Mouse (Mus musculus) cerebellum, adult 9-11 months (tissue): ENCODE measurements at regions not wholly inside any gene's neighbourhood (a gene's known extent, or its start where the extent isn't known, plus 50 kb on each side); places are given as distances from the start of the nearest gene placed in this dataset.
"Not testable (repeated sequence)": the region's sequence is repeated elsewhere in the genome, so short reads cannot be mapped to it uniquely, and the experiment has no call there.

Experiments used
- DNase-seq: peaks from one replicate; pipeline ENCODE4 v3.0.0; 2022

DNA sequence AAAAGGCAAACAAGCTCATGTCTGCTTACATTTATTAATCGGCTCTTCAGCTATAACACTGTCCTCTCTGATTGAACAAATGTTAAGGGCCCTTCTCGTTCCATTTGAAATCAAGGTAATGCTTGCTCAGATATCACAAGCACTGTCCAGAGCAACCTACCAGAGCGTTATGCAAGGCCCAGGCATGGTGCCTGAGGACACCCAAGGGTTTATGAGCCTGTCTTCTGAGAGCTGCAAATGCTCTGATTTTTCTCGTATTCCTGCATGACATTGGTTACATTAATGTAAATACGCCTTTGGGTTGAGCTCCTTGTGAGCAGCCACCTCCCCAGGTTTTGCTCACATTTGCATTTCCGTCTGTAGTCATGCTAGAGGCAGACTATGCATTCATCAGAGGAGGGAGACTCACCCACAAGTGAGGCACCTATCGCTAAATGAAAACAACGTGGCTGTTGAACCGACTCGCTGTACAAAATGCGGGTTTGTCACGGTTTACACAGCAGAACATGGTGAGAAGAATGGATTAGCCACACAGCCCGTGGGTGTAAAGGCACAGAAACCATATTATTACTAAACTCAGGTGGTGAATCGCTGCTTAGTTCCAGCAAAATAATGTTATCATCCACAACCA is 152.7 kb upstream of the Ipo5 start:
- no peak for DNase-seq

DNA sequence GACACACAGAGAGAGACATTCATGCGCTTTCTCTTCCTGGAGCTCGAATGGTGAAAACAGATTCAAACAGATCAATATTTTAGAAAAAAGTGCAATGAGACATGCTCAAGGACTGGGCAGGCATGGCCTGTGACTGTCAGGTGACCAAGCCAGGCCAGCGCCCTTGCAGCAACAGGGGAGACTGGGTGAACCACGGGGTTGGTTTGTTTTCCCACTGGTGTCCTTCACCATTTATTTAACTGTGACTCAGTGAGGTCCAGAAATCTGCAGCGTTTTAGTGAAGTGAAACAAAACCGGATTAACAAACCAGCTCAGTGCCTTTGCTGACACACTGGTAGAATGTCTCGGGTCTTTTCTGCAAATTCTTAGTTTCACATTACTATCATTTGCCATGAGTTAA is 148.9 kb upstream of the Ipo5 start:
- no peak for DNase-seq

DNA sequence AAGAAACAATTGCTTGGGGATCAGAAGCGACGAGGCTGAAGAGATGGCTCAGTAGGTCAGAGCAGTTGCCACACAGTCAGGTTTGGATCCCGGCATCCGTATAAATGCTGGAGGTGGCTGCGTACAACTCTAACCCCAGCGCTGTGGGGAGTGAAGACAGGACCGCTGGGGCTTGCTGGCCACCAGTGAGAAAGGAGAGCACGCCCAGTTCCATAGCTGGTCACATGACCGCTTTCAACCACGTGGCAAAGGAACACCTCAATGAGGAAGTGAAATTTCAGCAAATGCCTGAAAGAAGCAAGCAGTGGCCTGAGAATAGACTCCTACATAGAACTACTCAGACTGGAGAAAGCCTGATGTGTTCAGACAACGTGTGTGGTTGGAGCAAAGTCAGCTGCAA is 148.3 kb upstream of the Ipo5 start:
- DNase-seq: no peak

DNA sequence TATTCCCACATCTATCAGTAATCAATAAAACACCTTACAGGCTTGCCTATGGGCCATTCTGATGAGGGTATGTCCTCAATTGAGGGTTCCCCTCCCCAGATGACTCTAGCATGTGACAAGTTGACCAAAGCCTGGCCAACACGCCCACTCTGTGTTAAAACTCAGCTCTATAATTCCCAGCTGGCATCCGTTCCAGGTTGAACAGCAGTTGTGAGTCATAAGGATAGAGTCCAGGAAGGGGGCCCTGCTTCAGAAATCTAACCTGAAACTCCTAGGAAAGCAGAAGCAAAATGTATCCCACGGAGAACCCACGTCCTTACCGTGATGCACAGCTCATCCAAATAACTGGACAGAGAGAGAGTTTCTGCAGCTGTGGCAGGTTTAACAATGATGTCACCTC is 147.2 kb upstream of the Ipo5 start:
- no peak for DNase-seq

DNA sequence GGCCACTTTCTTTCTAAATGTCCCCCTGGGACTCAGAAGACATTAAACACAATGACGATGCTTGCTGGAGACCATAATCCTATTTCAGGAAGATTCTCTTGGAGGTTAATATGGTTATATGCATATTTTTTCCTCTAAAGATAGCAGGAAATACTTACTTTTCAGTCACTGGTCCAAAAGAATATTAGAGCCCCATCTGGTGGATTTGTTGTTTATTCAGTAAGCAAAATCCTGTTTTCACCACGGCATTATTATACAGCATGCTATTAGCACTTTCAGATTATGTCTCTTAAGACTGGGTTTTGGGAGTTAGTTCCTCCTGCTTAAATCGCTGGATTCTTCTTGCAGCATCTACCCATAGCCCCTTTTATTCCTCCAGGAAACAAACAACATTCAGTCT is 146.6 kb upstream of the Ipo5 start:
- DNase-seq: no peak

DNA sequence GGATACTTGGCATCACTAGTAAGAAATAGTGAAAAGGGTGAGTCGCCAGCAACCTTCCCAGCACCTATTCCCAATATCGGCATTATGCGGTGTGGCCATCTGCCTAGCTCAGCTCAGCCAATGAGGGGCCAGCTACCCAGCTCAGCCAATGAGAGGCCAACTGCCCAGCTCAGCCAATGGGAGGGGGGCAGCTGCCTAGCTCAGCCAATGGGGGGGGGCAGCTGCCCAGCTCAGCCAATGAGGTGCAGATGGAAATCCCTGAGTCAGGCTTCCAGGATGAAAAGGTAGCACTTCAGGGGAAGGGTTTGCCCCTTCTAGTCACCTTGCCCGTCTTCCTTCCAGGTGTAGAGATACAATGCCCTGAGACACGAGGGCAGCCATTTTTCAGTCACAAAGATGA is 144.6 kb upstream of the Ipo5 start:
- DNase-seq: no peak

DNA sequence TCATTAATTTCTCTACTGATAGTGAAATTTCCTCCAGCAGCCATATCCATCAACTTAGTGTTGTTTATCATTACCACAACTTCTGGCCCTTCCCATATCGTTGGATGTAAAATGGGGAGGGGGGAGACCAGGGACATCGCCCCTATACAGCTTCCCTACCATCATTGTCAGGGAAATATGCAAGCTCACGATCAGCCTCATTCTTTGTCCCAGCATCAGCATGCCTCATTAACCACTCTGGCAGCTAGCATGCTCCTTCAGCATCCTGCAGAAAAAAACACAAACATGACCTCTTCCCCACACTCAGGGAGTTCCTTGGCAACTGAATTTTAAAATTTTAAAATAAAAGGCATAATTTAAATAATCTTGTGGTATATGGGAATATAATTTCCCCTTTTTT is 140.4 kb upstream of the Ipo5 start:
- no peak for DNase-seq

DNA sequence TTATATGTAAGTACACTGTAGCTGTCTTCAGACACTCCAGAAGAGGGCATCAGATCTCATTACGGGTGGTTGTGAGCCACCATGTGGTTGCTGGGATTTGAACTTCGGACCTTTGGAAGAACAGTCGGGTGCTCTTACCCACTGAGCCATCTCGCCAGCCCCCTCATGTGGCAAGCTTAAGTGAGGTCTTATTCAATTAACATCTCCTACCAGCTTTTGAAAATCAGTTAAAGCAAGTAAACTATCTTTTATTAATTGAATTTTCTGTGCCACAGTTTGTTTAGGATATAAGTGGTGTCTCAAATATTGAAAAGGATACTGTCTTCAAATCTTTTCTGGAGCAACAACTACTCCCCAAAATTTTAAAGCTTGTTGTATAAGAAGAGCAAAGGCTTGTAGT is 138.0 kb upstream of the Ipo5 start:
- DNase-seq: not testable (repeated sequence)

DNA sequence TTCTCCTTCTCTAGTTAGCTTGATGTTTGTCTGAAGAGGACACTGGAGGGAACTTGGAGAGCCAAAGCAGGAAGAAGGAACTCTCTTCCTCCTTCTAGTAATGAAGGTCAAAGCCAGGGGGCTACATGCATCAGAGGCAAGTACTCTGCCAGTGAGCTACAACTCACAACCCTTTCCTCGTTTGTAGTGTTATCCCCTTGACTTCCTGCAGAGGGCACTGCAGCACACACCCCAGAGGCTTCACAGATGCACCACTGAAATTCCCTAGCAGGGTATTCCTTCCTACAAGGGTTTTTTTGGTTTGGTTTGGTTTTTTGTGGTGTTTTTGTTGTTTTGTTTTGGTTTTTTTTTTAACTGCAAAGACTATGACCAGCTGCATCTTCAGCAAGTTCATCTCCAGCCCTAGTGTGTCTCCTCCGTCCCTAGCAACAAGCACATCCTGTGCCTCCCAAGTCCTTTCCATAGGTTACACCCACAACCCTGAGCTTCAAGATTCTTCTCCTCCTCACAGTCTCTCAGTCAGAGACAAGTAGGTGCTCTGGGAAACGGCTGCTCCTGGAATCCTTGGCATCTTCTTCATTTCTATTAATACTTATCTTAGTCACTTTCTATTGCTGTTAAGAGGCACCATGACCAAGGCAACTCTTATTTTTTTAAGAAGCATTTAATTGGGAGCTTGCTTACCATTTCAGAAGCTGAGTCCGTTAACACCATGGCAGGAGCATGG is 119.0 kb upstream of the Ipo5 start:
- no peak for DNase-seq

DNA sequence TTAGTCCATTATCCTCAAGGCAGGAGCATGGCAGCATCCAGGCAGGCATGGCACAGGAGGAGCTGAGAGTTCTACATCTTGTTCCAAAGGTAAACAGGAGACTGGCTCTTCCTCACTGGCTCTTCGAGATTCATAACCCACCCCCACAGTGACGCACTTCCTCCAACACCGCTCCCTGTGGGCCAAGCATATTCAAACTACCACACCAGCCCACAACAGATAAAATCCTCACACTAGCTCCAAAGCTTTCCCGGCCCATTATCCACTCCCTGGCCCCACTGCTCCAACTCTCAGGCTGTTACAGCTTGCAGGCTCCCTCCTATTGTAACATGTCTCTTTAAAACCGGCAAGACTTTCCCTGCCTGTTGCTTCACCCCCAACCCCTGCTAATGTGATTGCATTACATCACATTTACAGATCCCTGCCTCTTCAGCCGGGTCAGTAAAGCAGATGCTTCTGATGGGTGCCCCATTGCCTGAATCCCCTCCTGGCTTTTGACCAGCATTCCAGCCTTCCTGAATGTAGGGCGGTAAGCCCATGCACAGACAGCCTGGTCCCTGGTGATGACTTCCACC is 113.0 kb upstream of the Ipo5 start:
- no peak for DNase-seq

DNA sequence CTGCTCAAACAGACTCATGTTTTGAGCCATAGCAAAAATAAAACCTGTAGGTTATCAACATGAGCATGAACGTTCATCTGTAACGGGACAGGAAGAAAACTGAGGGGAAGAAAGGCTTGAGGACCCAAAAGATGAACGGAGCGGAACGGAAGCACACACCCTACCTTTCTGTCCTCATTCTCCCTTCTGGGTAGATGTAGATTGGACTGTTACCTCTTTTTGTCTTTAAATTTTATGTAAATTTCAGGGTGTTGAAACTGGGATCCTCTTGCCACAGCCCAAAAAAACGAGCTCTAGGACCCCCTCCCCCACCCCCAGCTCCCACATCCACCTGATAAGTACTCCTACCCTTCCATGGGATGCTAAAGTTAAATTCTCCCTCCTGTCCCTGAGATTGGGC is 107.8 kb upstream of the Ipo5 start:
- DNase-seq: no peak

DNA sequence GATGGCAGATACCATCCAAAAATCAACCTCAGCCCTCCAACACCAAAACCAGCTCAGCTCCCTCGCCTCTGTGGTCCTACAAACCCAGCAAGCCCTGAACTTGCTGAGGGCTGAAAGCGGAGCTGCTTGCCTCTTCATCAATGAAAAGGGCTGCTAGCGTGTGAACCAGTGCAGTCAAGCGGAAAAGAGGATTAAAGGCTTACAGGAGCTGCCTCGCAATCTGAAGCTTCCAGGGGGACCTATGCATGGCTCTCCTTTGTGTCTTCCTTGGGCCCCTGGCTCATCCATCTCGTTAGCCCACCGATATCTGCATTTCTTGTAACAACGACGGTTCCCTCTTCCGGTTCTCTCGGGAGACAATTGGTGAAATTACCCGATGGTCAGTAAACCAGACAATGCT is 107.3 kb upstream of the Ipo5 start:
- DNase-seq: peak; percentile 7

DNA sequence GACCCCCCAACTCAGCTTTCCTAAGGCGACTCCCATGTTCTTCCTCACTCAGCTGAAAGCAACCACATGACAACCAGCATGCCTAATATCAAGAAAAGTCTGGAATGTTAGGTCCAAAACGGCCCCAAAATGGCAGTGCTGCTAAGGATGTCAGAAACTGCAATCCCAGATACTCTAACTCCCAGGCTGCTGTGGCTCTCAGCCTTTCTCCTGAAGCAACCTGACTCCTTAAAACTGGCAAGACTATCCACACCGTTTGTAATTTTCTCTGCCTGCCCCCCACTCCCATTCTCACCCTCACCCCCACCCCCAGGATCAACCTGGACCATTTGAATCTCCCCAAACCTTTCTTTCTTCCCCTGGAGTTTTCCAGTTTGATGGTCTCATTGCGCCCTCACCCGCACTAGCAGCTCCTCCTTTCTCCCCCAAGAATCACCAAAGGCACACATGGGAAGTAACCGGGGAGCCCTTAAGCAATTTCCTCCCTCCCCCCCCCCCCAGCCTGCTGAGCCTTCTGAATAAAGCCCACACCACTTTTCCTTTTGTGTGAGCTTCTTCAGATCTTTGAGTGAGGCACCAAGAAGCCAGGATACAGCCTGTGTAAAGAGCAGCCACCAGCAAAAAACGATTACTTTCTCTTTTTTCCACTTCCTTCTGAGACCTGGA is 106.7 kb upstream of the Ipo5 start:
- no peak for DNase-seq

DNA sequence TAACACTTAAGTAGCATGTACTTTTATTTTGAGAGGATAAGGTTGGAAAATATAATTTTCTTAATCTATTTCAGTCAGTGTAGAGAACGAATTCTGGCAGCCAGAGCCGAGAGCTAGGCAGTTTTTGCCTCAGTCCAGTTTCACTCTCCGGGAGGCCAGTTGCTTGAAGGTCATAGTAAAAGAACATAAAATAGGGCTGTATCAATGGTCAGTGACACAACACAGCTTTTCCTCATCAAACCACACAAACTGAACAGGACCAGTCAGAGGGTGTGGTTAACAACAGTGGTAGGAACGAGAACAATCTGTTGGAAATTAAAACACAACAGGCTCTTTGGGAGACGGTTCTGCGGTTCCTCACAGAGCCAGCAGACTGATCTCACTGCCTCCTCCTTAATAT is 105.9 kb upstream of the Ipo5 start:
- DNase-seq: no peak

DNA sequence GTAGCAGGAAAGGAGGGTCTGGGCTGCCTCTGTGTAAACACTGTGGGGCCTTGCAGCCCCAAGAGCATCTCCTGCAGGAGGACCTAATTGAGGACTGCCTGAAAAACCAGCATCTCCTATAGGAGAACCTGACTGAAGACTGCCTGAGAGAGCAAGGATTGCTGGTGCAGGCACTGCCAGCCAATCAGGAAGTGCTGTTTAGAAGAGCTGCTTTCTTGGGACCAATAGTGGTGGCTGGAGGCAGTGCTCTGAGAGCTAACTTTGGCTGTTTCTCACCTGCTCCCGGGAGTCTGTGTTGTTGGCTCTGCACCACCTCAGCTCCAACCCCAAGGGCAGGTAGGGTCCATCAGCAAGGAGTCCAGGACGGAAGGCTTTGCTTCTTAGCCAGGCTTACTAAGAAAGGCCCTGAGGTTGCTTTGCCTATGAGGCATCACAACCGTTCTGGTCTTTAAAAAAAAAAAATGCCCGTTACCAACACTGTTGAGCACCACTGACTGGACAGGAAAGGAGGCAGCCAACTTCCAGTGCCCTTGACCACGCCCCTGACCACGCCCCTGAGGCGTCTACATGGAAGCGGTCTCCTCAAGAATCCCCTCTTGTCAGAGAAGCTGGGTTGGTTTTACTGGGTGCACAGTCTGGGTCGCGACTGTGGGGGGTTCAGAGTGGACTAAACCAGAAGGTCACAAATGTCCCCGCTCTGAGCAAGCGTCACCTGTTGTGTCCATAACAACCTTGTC is 105.0 kb upstream of the Ipo5 start:
- DNase-seq: not testable (repeated sequence)

DNA sequence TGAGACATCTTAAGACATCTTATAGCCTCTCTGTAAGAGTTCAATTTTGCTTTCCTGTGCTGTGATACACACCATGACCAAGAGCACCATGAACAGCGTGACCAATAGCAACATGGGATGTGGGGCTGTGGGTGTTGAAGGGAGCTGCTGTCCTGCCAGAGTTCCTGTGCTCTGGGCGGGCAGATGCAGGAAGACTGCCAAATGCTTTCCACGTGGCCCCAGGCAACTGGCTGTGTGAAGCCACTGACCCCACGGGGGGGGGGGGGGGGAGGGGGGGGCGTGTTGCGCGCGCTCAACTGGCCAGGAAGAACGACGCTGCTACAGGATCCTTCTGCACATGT is 104.5 kb upstream of the Ipo5 start:
- DNase-seq: no peak

DNA sequence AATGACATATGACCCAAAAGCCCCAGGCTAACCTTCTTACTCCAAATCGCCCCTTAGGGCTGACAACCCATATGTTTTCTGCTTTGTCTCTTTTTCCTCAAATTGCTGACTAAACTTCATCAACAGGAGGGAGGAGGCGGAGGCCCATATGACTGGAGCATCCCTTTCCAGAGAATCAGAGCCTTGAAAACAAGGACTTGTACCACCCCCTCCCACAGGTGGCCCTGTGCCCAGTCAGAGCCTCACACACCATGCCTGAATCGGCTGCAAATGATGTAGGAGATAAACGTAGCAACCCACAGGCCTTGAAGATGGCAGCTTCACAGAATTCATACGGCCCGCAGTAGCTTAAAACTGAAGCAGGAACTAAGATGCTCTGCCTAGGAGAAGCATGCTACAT is 101.7 kb upstream of the Ipo5 start:
- no peak for DNase-seq

DNA sequence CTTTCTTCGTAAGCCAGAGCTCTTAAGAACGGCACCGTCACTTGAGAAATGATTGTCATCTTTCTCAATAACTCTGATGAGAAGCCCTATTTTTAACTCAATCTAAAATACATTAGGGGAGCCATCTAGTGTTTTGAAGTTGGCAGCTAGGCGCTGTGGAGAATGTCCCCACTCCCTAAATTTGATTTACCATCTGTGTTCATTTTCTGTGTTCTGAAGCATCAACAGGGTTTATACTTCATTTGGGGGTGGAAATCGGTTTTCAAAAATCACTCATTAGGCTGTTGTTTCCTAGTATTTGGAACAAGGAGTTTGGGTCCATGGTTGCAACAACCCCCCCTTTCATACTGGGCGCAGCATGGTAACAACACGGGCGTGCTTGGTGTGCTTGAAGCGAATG is 97.1 kb upstream of the Ipo5 start:
- no peak for DNase-seq

DNA sequence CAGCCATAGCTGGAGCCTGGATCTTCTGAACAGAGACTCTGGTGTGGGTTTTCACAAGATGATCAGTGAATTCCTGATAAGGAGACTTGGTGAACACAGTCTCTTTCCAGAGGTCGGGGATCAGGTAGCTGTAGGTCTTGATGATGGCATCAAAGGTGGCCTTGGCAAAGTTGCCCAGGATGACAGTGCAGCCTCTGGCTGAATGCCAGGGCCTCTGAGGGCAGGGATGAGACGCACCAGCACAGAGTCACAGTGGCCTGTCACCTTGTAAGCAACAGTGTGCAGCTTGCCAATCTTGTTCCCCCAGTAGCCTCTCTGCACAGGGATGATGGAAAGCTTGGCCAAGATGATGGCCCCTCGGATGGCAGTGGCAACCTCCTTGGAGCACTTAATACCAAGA is 95.9 kb upstream of the Ipo5 start:
- DNase-seq: not testable (repeated sequence)

DNA sequence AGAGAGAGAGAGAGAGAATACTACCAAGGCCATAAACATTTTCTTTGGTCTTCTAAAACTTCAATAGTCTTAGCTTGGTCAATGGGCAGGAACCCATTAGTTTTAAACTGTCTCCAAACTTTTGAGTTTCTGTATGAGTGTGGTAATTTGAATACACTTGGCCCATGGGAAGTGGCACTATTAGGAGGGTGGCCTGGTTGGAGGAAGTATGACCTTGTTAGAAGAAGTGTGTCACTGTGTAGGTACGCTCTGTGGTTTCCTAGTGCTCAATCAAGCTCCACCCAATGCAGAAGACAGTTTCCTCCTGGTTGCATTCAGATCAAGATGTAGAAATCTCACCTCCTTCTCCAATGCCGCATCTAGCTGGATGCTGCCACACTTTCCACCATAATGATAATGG is 94.5 kb upstream of the Ipo5 start:
- DNase-seq: no peak

DNA sequence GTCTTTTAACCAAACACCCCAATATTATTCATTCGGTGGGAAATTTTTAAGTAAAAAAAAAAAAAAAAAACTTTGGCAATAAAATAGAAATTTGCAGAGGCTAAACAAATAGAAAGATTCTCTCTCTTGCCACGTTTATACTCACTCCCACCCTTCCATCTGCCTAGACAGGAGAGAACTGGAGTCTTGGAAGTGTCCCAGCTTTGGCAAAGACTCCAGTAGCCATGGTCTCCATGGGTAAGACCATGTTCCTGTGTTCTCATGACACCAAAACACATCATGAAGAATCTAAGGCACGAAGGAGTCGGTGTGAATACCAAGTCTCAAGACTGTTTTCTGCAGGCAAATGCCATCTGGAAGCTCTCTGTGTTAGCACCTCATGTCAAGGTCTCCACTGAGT is 84.8 kb upstream of the Ipo5 start:
- no peak for DNase-seq

DNA sequence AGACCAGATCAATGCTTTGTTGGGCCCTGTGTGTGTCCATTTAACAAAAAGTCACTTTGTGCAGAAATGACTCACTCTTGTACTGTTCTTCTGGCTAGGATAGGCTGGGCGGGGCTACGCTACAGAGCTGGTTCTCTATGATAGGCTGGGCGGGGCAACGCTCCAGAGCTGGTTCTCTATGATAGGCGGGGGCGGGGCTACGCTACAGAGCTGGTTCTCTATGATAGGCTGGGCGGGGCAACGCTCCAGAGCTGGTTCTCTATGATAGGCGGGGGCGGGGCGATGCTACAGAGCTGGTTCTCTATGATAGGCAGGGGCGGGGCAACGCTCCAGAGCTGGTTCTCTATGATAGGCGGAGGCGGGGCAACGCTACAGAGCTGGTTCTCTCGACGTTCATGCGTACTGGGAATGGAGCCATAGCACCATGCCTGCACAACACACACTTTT is 80.6 kb upstream of the Ipo5 start:
- not testable (repeated sequence) for DNase-seq

DNA sequence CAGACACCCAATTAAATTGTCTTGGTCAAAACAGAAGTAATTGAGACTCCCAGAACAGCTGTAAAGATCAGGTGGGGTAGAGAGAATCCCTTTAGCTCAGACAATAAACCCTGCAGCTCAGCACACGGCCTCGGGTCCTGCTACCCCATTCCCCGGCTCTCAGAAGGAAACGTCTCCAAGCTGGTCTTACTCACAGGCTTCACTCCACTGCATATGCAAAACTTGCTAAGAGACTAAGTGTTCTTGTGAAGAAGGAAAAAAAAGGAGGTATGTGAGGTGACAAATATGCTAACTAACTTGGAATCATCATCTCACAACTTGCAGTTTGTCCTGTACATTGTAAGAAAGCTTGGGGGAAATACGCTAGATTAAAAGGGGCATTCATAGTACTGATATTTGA is 79.6 kb upstream of the Ipo5 start:
- DNase-seq: no peak
